Mouse (Mus musculus) forebrain, embryonic 15.5 days (tissue): Measurements from ENCODE around the gene Rubcn. TPM values are rescaled to one million over a fixed set of nuclear protein-coding genes. Genes with fewer than 3 reads are reported as not detected.
A peak's percentile ranks its signal among the peaks of the same experiment; 100 is the strongest.

ENCODE experiments used
- ATAC-seq: fragments of 200-750 bp; cut with Nextera tagmentation; replicated peaks from 2 replicates; pipeline ENCODE4 v1.8.0; 2017; ENCODE audit warnings: mild to moderate bottlenecking, moderate TSS enrichment, moderate library complexity
- H3K27ac ChIP-seq: fragments of 300-500 bp; sonication (generic); replicated peaks from 2 replicates; pipeline ENCODE4 v1.5.1; 2015; ENCODE audit warnings: mild to moderate bottlenecking, inconsistent platforms
- H3K27me3 ChIP-seq: fragments of 300-500 bp; sonication (generic); 2 replicates; pipeline ENCODE4 v1.6.1; 2015; ENCODE audit warnings: inconsistent platforms
- H3K36me3 ChIP-seq: fragments of 300-500 bp; sonication (generic); 2 replicates; pipeline ENCODE4 v1.6.1; 2015; ENCODE audit warnings: mild to moderate bottlenecking, inconsistent platforms
- H3K4me1 ChIP-seq: fragments of 300-500 bp; sonication (generic); 2 replicates; pipeline ENCODE4 v1.6.1; 2015; ENCODE audit warnings: inconsistent platforms
- H3K4me2 ChIP-seq: fragments of 300-500 bp; sonication (generic); replicated peaks from 2 replicates; pipeline ENCODE4 v1.6.1; 2015; ENCODE audit warnings: mild to moderate bottlenecking, inconsistent platforms
- H3K4me3 ChIP-seq: fragments of 300-500 bp; sonication (generic); 2 replicates; pipeline ENCODE4 v1.5.1; 2015; ENCODE audit warnings: mild to moderate bottlenecking, inconsistent platforms
- H3K9ac ChIP-seq: fragments of 300-500 bp; sonication (generic); replicated peaks from 2 replicates; pipeline ENCODE4 v1.6.1; 2015; ENCODE audit warnings: mild to moderate bottlenecking, inconsistent platforms
- H3K9me3 ChIP-seq: fragments of 300-500 bp; sonication (generic); 2 replicates; pipeline ENCODE4 v1.6.1; 2016; ENCODE audit warnings: inconsistent platforms
- WGBS: fragments of 180-500 bp; shearing (Covaris S2); methylation state at CpG from one replicate; pipeline ENCODE4 v1.1.7; 2015; ENCODE audit warnings: mixed read lengths; 5-methylcytosine and 5-hydroxymethylcytosine counted together
- polyA plus RNA-seq: library from polyadenylated mRNA; unstranded; fragments of >200 nt; fragmentation: Nextera tagmentation; extraction: Ambion mirVana; gene quantifications from 2 replicates; pipeline ENCODE4 v1.2.1, GENCODE M21; 2015

The Rubcn gene
- polyA plus RNA-seq, 1 experiment from 2014 or later, result 33.7 TPM

- Histone ChIP-seq H3K27me3 (no peaks in the 10 kb centered on the region), H3K4me1 (no peaks in the 10 kb centered on the region), H3K27ac (no peak overlapping the region), H3K36me3 (peaks cover 59% of the 10 kb centered on the region), H3K4me2 (no peak overlapping the region), H3K9ac (no peak overlapping the region), H3K4me3 (no peak overlapping the region), H3K9me3 (no peaks in the 10 kb centered on the region)
- 93% methylated on average over 11 of the region's 11 CpGs for WGBS
- no peak for ATAC-seq
Observed at GRCm38 (mm10) chr16:32826521-32826920, 51.0 kb downstream of the Rubcn start.

- 87% methylated on average over 12 of the region's 12 CpGs for WGBS
- Histone ChIP-seq H3K4me3 (no peak overlapping the region), H3K4me1 (no peaks in the 10 kb centered on the region), H3K9me3 (no peaks in the 10 kb centered on the region), H3K27me3 (no peaks in the 10 kb centered on the region), H3K4me2 (no peak overlapping the region), H3K36me3 (peaks cover 60% of the 10 kb centered on the region), H3K27ac (no peak overlapping the region), H3K9ac (no peak overlapping the region)
- ATAC-seq, result no peak
Observed at GRCm38 (mm10) chr16:32825380-32825779, 52.2 kb downstream of the Rubcn start.

- Histone ChIP-seq H3K27me3 (no peaks in the 10 kb centered on the region), H3K4me3 (no peak overlapping the region), H3K9me3 (no peaks in the 10 kb centered on the region), H3K4me2 (no peak overlapping the region), H3K27ac (no peak overlapping the region), H3K36me3 (peaks cover 55% of the 10 kb centered on the region), H3K9ac (no peak overlapping the region), H3K4me1 (no peaks in the 10 kb centered on the region)
- ATAC-seq, result no peak
- 95% methylated on average over 13 of the region's 13 CpGs for WGBS
Observed at GRCm38 (mm10) chr16:32824061-32824460, 53.5 kb downstream of the Rubcn start.

- no peak overlapping the region for H3K27ac ChIP-seq
- no peak overlapping the region for H3K9ac ChIP-seq
- peaks cover 52% of the 10 kb centered on the region for H3K36me3 ChIP-seq
- H3K4me1 ChIP-seq, result no peaks in the 10 kb centered on the region
- no peak overlapping the region for H3K4me2 ChIP-seq
- no peak overlapping the region for H3K4me3 ChIP-seq
- ATAC-seq, result no peak
- H3K27me3 ChIP-seq, result no peaks in the 10 kb centered on the region
- WGBS, result 92% methylated on average over 8 of the region's 8 CpGs
- no peaks in the 10 kb centered on the region for H3K9me3 ChIP-seq
Observed at GRCm38 (mm10) chr16:32823487-32823886, 54.1 kb downstream of the Rubcn start.

GRCm38 (mm10) chr16:32822881-32823280, 54.7 kb downstream of the Rubcn start:
- no peak overlapping the region for H3K9ac ChIP-seq

GRCm38 (mm10) chr16:32822450-32822827, 55.1 kb downstream of the Rubcn start:
- Histone ChIP-seq H3K4me3 (no peak overlapping the region), H3K27me3 (no peaks in the 10 kb centered on the region), H3K9me3 (no peaks in the 10 kb centered on the region), H3K9ac (no peak overlapping the region), H3K4me2 (no peak overlapping the region), H3K36me3 (peaks cover 46% of the 10 kb centered on the region), H3K4me1 (no peaks in the 10 kb centered on the region), H3K27ac (no peak overlapping the region)
- 89% methylated on average over 6 of the region's 6 CpGs for WGBS
- no peak for ATAC-seq

More at GRCm38 (mm10) chr16:32822881-32823280, 54.7 kb downstream of the Rubcn start:
- ATAC-seq, result no peak
- Histone ChIP-seq H3K27me3 (no peaks in the 10 kb centered on the region), H3K4me1 (no peaks in the 10 kb centered on the region), H3K4me2 (no peak overlapping the region), H3K27ac (no peak overlapping the region), H3K4me3 (no peak overlapping the region), H3K36me3 (peaks cover 50% of the 10 kb centered on the region), H3K9me3 (no peaks in the 10 kb centered on the region)
- WGBS, result 84% methylated on average over 5 of the region's 5 CpGs

GRCm38 (mm10) chr16:32821772-32822449, 55.7 kb downstream of the Rubcn start:
- no peak for ATAC-seq

GRCm38 (mm10) chr16:32818441-32818840, 59.1 kb downstream of the Rubcn start:
- Histone ChIP-seq H3K36me3 (peaks cover 10% of the 10 kb centered on the region), H3K27me3 (no peaks in the 10 kb centered on the region), H3K9ac (no peak overlapping the region), H3K4me2 (no peak overlapping the region), H3K4me3 (no peak overlapping the region), H3K9me3 (no peaks in the 10 kb centered on the region), H3K27ac (no peak overlapping the region), H3K4me1 (peaks cover 8% of the 10 kb centered on the region)
- no peak for ATAC-seq
- WGBS, result 89% methylated on average over 5 of the region's 5 CpGs

More at GRCm38 (mm10) chr16:32821772-32822449, 55.7 kb downstream of the Rubcn start:
- H3K9ac ChIP-seq, result no peak overlapping the region
- H3K36me3 ChIP-seq, result peaks cover 43% of the 10 kb centered on the region
- no peak overlapping the region for H3K27ac ChIP-seq
- WGBS, result 79% methylated on average over 10 of the region's 10 CpGs
- H3K9me3 ChIP-seq, result no peaks in the 10 kb centered on the region
- no peaks in the 10 kb centered on the region for H3K4me1 ChIP-seq
- no peak overlapping the region for H3K4me3 ChIP-seq
- H3K4me2 ChIP-seq, result no peak overlapping the region
- no peaks in the 10 kb centered on the region for H3K27me3 ChIP-seq

GRCm38 (mm10) chr16:32818036-32818435, 59.5 kb downstream of the Rubcn start:
- H3K9ac ChIP-seq, result no peak overlapping the region
- no peaks in the 10 kb centered on the region for H3K27me3 ChIP-seq
- peaks cover 7% of the 10 kb centered on the region; the same call in 1 of the 2 replicates for H3K36me3 ChIP-seq
- WGBS, result 86% methylated on average over 4 of the region's 4 CpGs
- H3K27ac ChIP-seq, result no peak overlapping the region
- no peak overlapping the region for H3K4me3 ChIP-seq
- H3K4me1 ChIP-seq, result peaks cover 10% of the 10 kb centered on the region
- no peaks in the 10 kb centered on the region for H3K9me3 ChIP-seq
- ATAC-seq, result no peak
- H3K4me2 ChIP-seq, result no peak overlapping the region

GRCm38 (mm10) chr16:32815160-32815605, 62.4 kb downstream of the Rubcn start:
- peak overlapping the region; percentile 37; the same call in 1 of the 2 replicates for H3K4me3 ChIP-seq
- no peaks in the 10 kb centered on the region for H3K9me3 ChIP-seq
- peak overlapping the region; percentile 52 for H3K4me2 ChIP-seq
- 10% methylated on average over 6 of the region's 6 CpGs for WGBS
- no peaks in the 10 kb centered on the region for H3K27me3 ChIP-seq
- ATAC-seq, result no peak
- H3K27ac ChIP-seq, result no peak overlapping the region
- H3K9ac ChIP-seq, result peak overlapping the region; percentile 6; the same call in 1 of the 2 replicates
- no peaks in the 10 kb centered on the region for H3K36me3 ChIP-seq
- H3K4me1 ChIP-seq, result peaks cover 11% of the 10 kb centered on the region

GRCm38 (mm10) chr16:32814539-32814938, 63.0 kb downstream of the Rubcn start:
- H3K4me3 ChIP-seq, result peak overlapping the region; percentile 37
- no peak overlapping the region for H3K27ac ChIP-seq
- H3K9me3 ChIP-seq, result no peaks in the 10 kb centered on the region
- ATAC-seq, result 0 out of 2 replicates have a peak, but pooled peaks have one; percentile 35
- peak overlapping the region; percentile 6 for H3K9ac ChIP-seq
- 29% methylated on average over 14 of the region's 14 CpGs for WGBS
- H3K4me2 ChIP-seq, result peak overlapping the region; percentile 52
- no peaks in the 10 kb centered on the region for H3K36me3 ChIP-seq
- no peaks in the 10 kb centered on the region for H3K27me3 ChIP-seq
- peaks cover 11% of the 10 kb centered on the region for H3K4me1 ChIP-seq

- WGBS, result 56% methylated on average over 3 of the region's 3 CpGs
- no peaks in the 10 kb centered on the region for H3K9me3 ChIP-seq
Observed at GRCm38 (mm10) chr16:32813771-32814170, 63.8 kb downstream of the Rubcn start.

GRCm38 (mm10) chr16:32813362-32813761, 64.2 kb downstream of the Rubcn start:
- Histone ChIP-seq H3K27me3 (no peaks in the 10 kb centered on the region), H3K9me3 (no peaks in the 10 kb centered on the region), H3K4me3 (no peak overlapping the region), H3K27ac (no peak overlapping the region), H3K4me2 (no peak overlapping the region), H3K4me1 (peaks cover 11% of the 10 kb centered on the region), H3K36me3 (no peaks in the 10 kb centered on the region), H3K9ac (no peak overlapping the region)
- no peak for ATAC-seq
- WGBS, result 50% methylated on average over 9 of the region's 9 CpGs

More at GRCm38 (mm10) chr16:32813771-32814170, 63.8 kb downstream of the Rubcn start:
- Histone ChIP-seq H3K27ac (no peak overlapping the region), H3K4me1 (peaks cover 11% of the 10 kb centered on the region), H3K4me3 (no peak overlapping the region), H3K27me3 (no peaks in the 10 kb centered on the region), H3K4me2 (no peak overlapping the region), H3K9ac (no peak overlapping the region), H3K36me3 (no peaks in the 10 kb centered on the region)
- no peak for ATAC-seq
